Mouse (Mus musculus) heart, postnatal 36 days (tissue): ENCODE measurements at regions not wholly inside any gene's neighbourhood (a gene's known extent, or its start where the extent isn't known, plus 50 kb on each side); places are given as distances from the start of the nearest gene placed in this dataset.

Source experiments
- DNase-seq, 2 experiments: peaks; one replicate each; pipeline ENCODE4 v3.0.0; 2021 to 2022
- intact Hi-C: fragments of 180-260 bp; cut with DNase I; formaldehyde crosslinking; loops from one replicate; pipeline ENCODE4 v1.15.1; 2025

GRCm38 (mm10) chr6:98486626-98487025 is 144.1 kb upstream of the Gm765 start:
- DNase-seq = no peak
- intact Hi-C loops = no loop called here

GRCm38 (mm10) chr6:98483319-98484123 is 141.0 kb upstream of the Gm765 start:
- DNase-seq = no peak
- intact Hi-C loops = no loop called here

- intact Hi-C loops = no loop called here
- DNase-seq = no peak
These were observed 139.8 kb upstream of the Gm765 start for GRCm38 (mm10) chr6:98482319-98482718.

- intact Hi-C loops = no loop called here
- no peak for DNase-seq
These were observed 125.0 kb upstream of the Gm765 start for GRCm38 (mm10) chr6:98467563-98467962.

- DNase-seq = no peak
- intact Hi-C loops = no loop called here
These were observed 109.7 kb upstream of the Gm765 start for GRCm38 (mm10) chr6:98452277-98452676.

GRCm38 (mm10) chr6:98435676-98436075 is 93.1 kb upstream of the Gm765 start:
- no peak for DNase-seq
- intact Hi-C loops = no loop called here

- intact Hi-C loops = no loop called here
- DNase-seq = no peak
These were observed 90.7 kb upstream of the Gm765 start for GRCm38 (mm10) chr6:98433286-98433685.

- DNase-seq = no peak
- intact Hi-C loops = no loop called here
These were observed 86.6 kb upstream of the Gm765 start for GRCm38 (mm10) chr6:98429120-98429519.

GRCm38 (mm10) chr6:98402605-98403004 is 60.1 kb upstream of the Gm765 start:
- intact Hi-C loops = no loop called here
- DNase-seq = no peak

GRCm38 (mm10) chr6:98394589-98394988 is 52.0 kb upstream of the Gm765 start:
- intact Hi-C loops = no loop called here
- no peak for DNase-seq
